Mouse (Mus musculus) spleen, adult 2 months (tissue): ENCODE data around the gene Plpp2. TPM values are rescaled to one million over a fixed set of nuclear protein-coding genes. Genes with fewer than 3 reads are reported as not detected.

Experiments
- DNase-seq, 2 experiments: peaks; one replicate each; pipeline versions ENCODE4 v3.0.0 to v3.0.0-alpha.2; 2012 to 2021; ENCODE audit warnings: low spot score in 2 of 2, low read depth in 1 of 2
- H3K27ac ChIP-seq: fragments of 200-500 bp; 2 replicates; pipeline ENCODE4 v1.5.1; 2012; ENCODE audit warnings: low read length, inconsistent platforms; ENCODE audit not compliant: insufficient read depth
- H3K27me3 ChIP-seq: fragments of 200-500 bp; 2 replicates; pipeline ENCODE4 v1.6.1; 2012; ENCODE audit warnings: mild to moderate bottlenecking, moderate library complexity, low read length, inconsistent platforms; ENCODE audit not compliant: control insufficient read depth, insufficient read depth
- H3K36me3 ChIP-seq: fragments of 200-500 bp; 2 replicates; pipeline ENCODE4 v1.6.1; 2012; ENCODE audit warnings: mild to moderate bottlenecking, low read length, inconsistent platforms; ENCODE audit not compliant: control insufficient read depth, insufficient read depth
- H3K4me1 ChIP-seq: fragments of 200-500 bp; 2 replicates; pipeline ENCODE4 v1.6.1; 2011; ENCODE audit warnings: inconsistent platforms; ENCODE audit not compliant: control insufficient read depth, insufficient read depth, insufficient read length
- H3K4me3 ChIP-seq: fragments of 200-500 bp; 2 replicates; pipeline ENCODE4 v1.5.1; 2011; ENCODE audit warnings: mild to moderate bottlenecking, inconsistent platforms; ENCODE audit not compliant: insufficient read depth, insufficient read length; ENCODE audit errors: extremely low read depth
- CTCF ChIP-seq: fragments of 200-500 bp; IDR thresholded peaks from 2 replicates; pipeline ENCODE4 v1.5.1; 2011; ENCODE audit warnings: mild to moderate bottlenecking, inconsistent platforms; ENCODE audit not compliant: insufficient read depth, insufficient read length, insufficient replicate concordance; ENCODE audit errors: extremely low read depth
- POLR2A ChIP-seq: fragments of 200-500 bp; IDR thresholded peaks from 2 replicates; pipeline ENCODE4 v1.6.1; 2011; ENCODE audit warnings: low read depth, low read length, inconsistent platforms
- WGBS: fragments of 180-500 bp; shearing (Covaris S2); methylation state at CpG from one replicate; pipeline ENCODE4 v1.1.7; 2018; 5-methylcytosine and 5-hydroxymethylcytosine counted together
- polyA plus RNA-seq: library from polyadenylated mRNA; depleted of rRNA; stranded (reverse); fragments of >200 nt; gene quantifications from 2 replicates; pipeline ENCODE4 v1.2.3, GENCODE M21; 2012

Plpp2 gene
- polyA plus RNA-seq, 1 experiment: 6.7 TPM

DNA sequence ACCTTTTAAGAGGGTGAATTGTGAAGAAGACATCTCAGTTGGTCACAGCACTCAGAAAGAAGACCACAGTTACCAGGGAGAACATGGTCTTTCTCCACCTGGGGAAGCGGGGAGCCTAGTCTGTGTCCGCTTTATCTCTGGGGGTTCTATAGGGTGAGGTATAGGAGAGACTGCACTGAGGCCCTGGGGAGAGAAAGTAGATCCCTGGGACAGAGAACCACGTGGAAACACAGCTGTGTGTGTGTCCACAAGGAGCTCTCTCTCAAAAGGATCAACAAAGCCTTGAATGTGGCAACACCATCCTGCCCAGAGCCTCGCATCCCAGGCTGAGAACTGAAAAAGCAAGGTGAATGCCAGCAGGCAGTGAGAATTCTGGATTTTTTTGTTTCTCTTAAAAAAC is 43.8 kb upstream of the Plpp2 start:
- 69% methylated on average over 4 of the region's 4 CpGs for WGBS
- H3K4me1 ChIP-seq: no peaks in the 10 kb centered on the region
- no peaks in the 10 kb centered on the region for H3K36me3 ChIP-seq
- no peaks in the 10 kb centered on the region for H3K27me3 ChIP-seq
- DNase-seq: no peak
- H3K4me3 ChIP-seq: no peak overlapping the region
- TF ChIP-seq POLR2A (no peak), CTCF (no peak)
- no peak overlapping the region for H3K27ac ChIP-seq

GRCm38 (mm10) chr10:79575754-79576153 is 42.2 kb upstream of the Plpp2 start:
- WGBS: 88% methylated on average over 6 of the region's 6 CpGs
- Histone ChIP-seq H3K4me3 (no peak overlapping the region), H3K27me3 (no peaks in the 10 kb centered on the region), H3K27ac (no peak overlapping the region), H3K4me1 (no peaks in the 10 kb centered on the region), H3K36me3 (no peaks in the 10 kb centered on the region)
- no peak for DNase-seq
- TF ChIP-seq CTCF: no peak
- TF ChIP-seq POLR2A: no peak

DNA sequence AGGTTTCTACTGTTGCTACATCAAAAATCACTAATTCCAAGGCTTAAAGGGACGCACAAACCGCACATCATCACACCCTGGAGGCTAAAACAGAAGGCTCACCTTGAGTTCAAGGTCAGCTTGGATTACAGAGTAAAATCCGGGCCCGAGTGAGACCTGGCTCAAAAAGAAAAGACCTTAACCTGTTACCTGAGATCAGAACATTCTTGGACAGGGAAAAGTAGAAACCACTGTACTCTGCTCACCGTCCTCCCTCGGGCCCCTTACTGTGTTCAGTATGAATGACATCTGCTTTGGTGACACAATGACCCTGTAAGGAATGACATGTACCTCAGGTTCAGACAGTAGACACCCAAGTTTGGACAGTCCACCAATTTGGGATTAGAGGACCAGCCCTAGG is 41.2 kb upstream of the Plpp2 start:
- H3K4me3 ChIP-seq: no peak overlapping the region
- DNase-seq: no peak
- WGBS: 92% methylated on average over 6 of the region's 6 CpGs
- no peak overlapping the region for H3K27ac ChIP-seq
- no peaks in the 10 kb centered on the region for H3K27me3 ChIP-seq
- TF ChIP-seq CTCF (no peak), POLR2A (no peak)
- H3K4me1 ChIP-seq: no peaks in the 10 kb centered on the region
- no peaks in the 10 kb centered on the region for H3K36me3 ChIP-seq

DNA sequence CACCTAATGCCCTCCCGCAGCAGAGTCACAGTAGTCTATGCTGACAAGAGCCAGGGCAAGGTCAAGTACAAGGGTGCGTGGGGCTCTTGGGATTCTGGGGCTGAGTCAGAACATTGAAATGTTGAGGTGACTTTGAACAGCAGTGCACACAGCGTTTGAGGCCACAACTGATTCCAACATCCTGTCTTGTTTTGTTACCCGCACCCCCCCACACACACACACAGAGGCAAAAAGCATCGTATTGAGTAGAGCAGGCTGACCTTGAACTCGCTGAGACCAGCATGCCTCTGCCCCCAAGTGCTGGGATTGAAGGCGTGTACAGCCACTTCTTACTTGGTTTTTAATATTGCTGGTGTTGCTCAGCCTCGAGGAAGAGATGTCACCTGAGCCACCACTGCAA is 40.8 kb upstream of the Plpp2 start:
- H3K36me3 ChIP-seq: no peaks in the 10 kb centered on the region
- no peak overlapping the region for H3K27ac ChIP-seq
- no peak overlapping the region for H3K4me3 ChIP-seq
- no peaks in the 10 kb centered on the region for H3K4me1 ChIP-seq
- TF ChIP-seq POLR2A (no peak), CTCF (no peak)
- WGBS: 80% methylated on average over 8 of the region's 8 CpGs
- no peak for DNase-seq
- no peaks in the 10 kb centered on the region for H3K27me3 ChIP-seq

DNA sequence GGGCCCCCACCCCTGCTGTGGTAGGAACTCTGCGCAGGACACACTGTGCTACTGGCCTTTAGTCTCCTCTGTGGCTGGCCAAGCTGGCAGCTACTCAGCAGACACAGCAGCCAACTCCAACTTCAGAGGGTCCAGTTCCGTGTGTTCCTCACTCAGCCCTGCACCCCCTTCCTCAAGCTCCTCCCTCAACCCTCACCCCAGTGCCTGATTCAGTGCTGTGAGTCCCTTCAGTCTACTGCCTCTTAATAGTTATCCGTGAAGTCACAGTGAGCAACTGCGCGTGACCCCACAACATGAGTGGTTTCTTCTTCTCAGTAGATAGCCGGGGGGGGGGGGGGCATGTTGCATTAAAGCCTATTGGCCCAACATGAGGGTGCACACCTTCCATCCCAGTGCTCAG is 40.0 kb upstream of the Plpp2 start:
- H3K27me3 ChIP-seq: no peaks in the 10 kb centered on the region
- H3K4me3 ChIP-seq: no peak overlapping the region
- no peak for DNase-seq
- no peaks in the 10 kb centered on the region for H3K36me3 ChIP-seq
- TF ChIP-seq CTCF (no peak), POLR2A (no peak)
- H3K4me1 ChIP-seq: no peaks in the 10 kb centered on the region
- no peak overlapping the region for H3K27ac ChIP-seq
- WGBS: 85% methylated on average over 6 of the region's 6 CpGs

DNA sequence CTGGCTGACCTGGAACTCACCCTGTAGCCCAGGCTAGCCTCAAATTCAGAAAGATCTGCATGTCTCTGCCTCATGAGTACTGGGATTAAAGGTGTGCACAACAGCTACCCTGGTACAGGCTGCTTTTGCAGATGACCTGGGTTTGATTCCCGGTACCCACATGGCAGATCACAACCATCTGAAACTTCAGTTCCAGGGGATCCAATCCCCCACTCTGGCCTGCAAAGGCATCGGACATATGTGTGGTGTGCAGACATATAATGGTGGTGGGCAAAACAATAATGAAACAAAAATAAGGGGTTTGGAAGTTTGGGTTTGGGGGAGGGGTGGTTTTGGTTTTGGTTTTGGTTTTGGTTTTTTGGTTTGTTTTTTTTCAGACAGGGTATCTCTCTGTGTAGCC is 37.7 kb upstream of the Plpp2 start:
- DNase-seq: no peak
- H3K27ac ChIP-seq: no peak overlapping the region
- H3K36me3 ChIP-seq: no peaks in the 10 kb centered on the region
- no peaks in the 10 kb centered on the region for H3K27me3 ChIP-seq
- H3K4me3 ChIP-seq: no peak overlapping the region
- 87% methylated on average over 2 of the region's 2 CpGs for WGBS
- H3K4me1 ChIP-seq: no peaks in the 10 kb centered on the region
- no peak for TF ChIP-seq CTCF
- no peak for TF ChIP-seq POLR2A

- no peaks in the 10 kb centered on the region for H3K4me1 ChIP-seq
- TF ChIP-seq POLR2A (no peak), CTCF (no peak)
- H3K4me3 ChIP-seq: no peak overlapping the region
- H3K36me3 ChIP-seq: no peaks in the 10 kb centered on the region
- 91% methylated on average over 5 of the region's 5 CpGs for WGBS
- no peak for DNase-seq
- no peaks in the 10 kb centered on the region for H3K27me3 ChIP-seq
- H3K27ac ChIP-seq: no peak overlapping the region
These were observed 36.3 kb upstream of the Plpp2 start for GRCm38 (mm10) chr10:79569921-79570320.

- Histone ChIP-seq H3K27ac (no peak overlapping the region), H3K4me1 (peaks cover 5% of the 10 kb centered on the region; the same call in 1 of the 2 replicates), H3K36me3 (no peaks in the 10 kb centered on the region), H3K27me3 (no peaks in the 10 kb centered on the region), H3K4me3 (no peak overlapping the region)
- WGBS: 89% methylated on average over 2 of the region's 2 CpGs
- DNase-seq: no peak
- no peak for TF ChIP-seq POLR2A
- TF ChIP-seq CTCF: no peak
These were observed 26.1 kb upstream of the Plpp2 start for GRCm38 (mm10) chr10:79559716-79560115.
